Mouse (Mus musculus): Measurements from ENCODE around the gene Lrrc8d. TPM values are rescaled to one million over a fixed set of nuclear protein-coding genes. Genes with fewer than 3 reads are reported as not detected.
"Not testable (repeated sequence)": the region's sequence is repeated elsewhere in the genome, so short reads cannot be mapped to it uniquely, and the experiment has no call there.

The Lrrc8d gene
- total and polyA plus RNA-seq, 2 experiments = 7.0 to 11.6 TPM

GRCm38 (mm10) chr5:105683912-105684350, 15.8 kb upstream of the Lrrc8d start:
- peak; percentile 95 for DNase-seq (ENCODE audit: extremely low read depth, low read depth, low spot score)
- Histone ChIP-seq H3K9ac (ENCODE audit: low read depth, low read length) (no peak overlapping the region), H3K4me3 (ENCODE audit: insufficient read depth, low read depth, low read length) (no peak overlapping the region), H3K79me2 (ENCODE audit: control insufficient read depth, insufficient read depth, low read length) (no peaks in the 10 kb centered on the region), H3K4me1 (ENCODE audit: control insufficient read depth, insufficient read depth, low read length) (peaks cover 7% of the 10 kb centered on the region), H3K36me3 (ENCODE audit: control insufficient read depth, insufficient read depth, low read length) (no peaks in the 10 kb centered on the region), H3K27ac (replicated peaks; ENCODE audit: insufficient read depth, low read depth, low read length) (no peak overlapping the region), H3K27me3 (ENCODE audit: control insufficient read depth, insufficient read depth, low read length) (no peaks in the 10 kb centered on the region)
- TF ChIP-seq POLR2A (IDR thresholded peaks at IDR 0.05; ENCODE audit: extremely low read depth, insufficient read depth, low read length) (no peak), CTCF (IDR thresholded peaks at IDR 0.05; ENCODE audit: low read depth, low read length) (no peak)
- WGBS = 45% methylated on average over 4 of the region's 4 CpGs

- TF ChIP-seq POLR2A (IDR thresholded peaks at IDR 0.05; ENCODE audit: extremely low read depth, insufficient read depth, low read length) (no peak), CTCF (IDR thresholded peaks at IDR 0.05; ENCODE audit: low read depth, low read length) (peak; percentile 94)
- no peak overlapping the region for H3K9ac ChIP-seq (ENCODE audit: low read depth, low read length)
- DNase-seq (ENCODE audit: extremely low read depth, low read depth, low spot score) = peak; percentile 65
- H3K27me3 ChIP-seq (ENCODE audit: control insufficient read depth, insufficient read depth, low read length) = no peaks in the 10 kb centered on the region
- peaks cover 7% of the 10 kb centered on the region for H3K4me1 ChIP-seq (ENCODE audit: control insufficient read depth, insufficient read depth, low read length)
- H3K27ac ChIP-seq (replicated peaks; ENCODE audit: insufficient read depth, low read depth, low read length) = no peak overlapping the region
- no peak overlapping the region for H3K4me3 ChIP-seq (ENCODE audit: insufficient read depth, low read depth, low read length)
- H3K79me2 ChIP-seq (ENCODE audit: control insufficient read depth, insufficient read depth, low read length) = no peaks in the 10 kb centered on the region
- no peaks in the 10 kb centered on the region for H3K36me3 ChIP-seq (ENCODE audit: control insufficient read depth, insufficient read depth, low read length)
- 23% methylated on average over 14 of the region's 14 CpGs for WGBS
Measured at GRCm38 (mm10) chr5:105684861-105685600, 14.7 kb upstream of the Lrrc8d start.

GRCm38 (mm10) chr5:105685780-105686305, 13.9 kb upstream of the Lrrc8d start:
- not testable (repeated sequence) for DNase-seq (ENCODE audit: extremely low read depth, low read depth, low spot score); H3K9ac ChIP-seq (ENCODE audit: low read depth, low read length); H3K4me3 ChIP-seq (ENCODE audit: insufficient read depth, low read depth, low read length); H3K27me3 ChIP-seq (ENCODE audit: control insufficient read depth, insufficient read depth, low read length); H3K36me3 ChIP-seq (ENCODE audit: control insufficient read depth, insufficient read depth, low read length); H3K4me1 ChIP-seq (ENCODE audit: control insufficient read depth, insufficient read depth, low read length); H3K27ac ChIP-seq (replicated peaks; ENCODE audit: insufficient read depth, low read depth, low read length); H3K79me2 ChIP-seq (ENCODE audit: control insufficient read depth, insufficient read depth, low read length)
- 74% methylated on average over 7 of the region's 7 CpGs for WGBS

- WGBS = 66% methylated on average over 12 of the region's 12 CpGs
- H3K79me2 ChIP-seq (ENCODE audit: control insufficient read depth, insufficient read depth, low read length) = no peaks in the 10 kb centered on the region
- no peaks in the 10 kb centered on the region for H3K27me3 ChIP-seq (ENCODE audit: control insufficient read depth, insufficient read depth, low read length)
- DNase-seq (ENCODE audit: extremely low read depth, low read depth, low spot score) = no peak
- H3K4me1 ChIP-seq (ENCODE audit: control insufficient read depth, insufficient read depth, low read length) = peaks cover 11% of the 10 kb centered on the region
- no peaks in the 10 kb centered on the region for H3K36me3 ChIP-seq (ENCODE audit: control insufficient read depth, insufficient read depth, low read length)
- TF ChIP-seq POLR2A (IDR thresholded peaks at IDR 0.05; ENCODE audit: extremely low read depth, insufficient read depth, low read length) (no peak), CTCF (IDR thresholded peaks at IDR 0.05; ENCODE audit: low read depth, low read length) (no peak)
- no peak overlapping the region for H3K27ac ChIP-seq (replicated peaks; ENCODE audit: insufficient read depth, low read depth, low read length)
- no peak overlapping the region for H3K9ac ChIP-seq (ENCODE audit: low read depth, low read length)
- no peak overlapping the region for H3K4me3 ChIP-seq (ENCODE audit: insufficient read depth, low read depth, low read length)
Measured at GRCm38 (mm10) chr5:105686331-105686995, 13.3 kb upstream of the Lrrc8d start.

DNA sequence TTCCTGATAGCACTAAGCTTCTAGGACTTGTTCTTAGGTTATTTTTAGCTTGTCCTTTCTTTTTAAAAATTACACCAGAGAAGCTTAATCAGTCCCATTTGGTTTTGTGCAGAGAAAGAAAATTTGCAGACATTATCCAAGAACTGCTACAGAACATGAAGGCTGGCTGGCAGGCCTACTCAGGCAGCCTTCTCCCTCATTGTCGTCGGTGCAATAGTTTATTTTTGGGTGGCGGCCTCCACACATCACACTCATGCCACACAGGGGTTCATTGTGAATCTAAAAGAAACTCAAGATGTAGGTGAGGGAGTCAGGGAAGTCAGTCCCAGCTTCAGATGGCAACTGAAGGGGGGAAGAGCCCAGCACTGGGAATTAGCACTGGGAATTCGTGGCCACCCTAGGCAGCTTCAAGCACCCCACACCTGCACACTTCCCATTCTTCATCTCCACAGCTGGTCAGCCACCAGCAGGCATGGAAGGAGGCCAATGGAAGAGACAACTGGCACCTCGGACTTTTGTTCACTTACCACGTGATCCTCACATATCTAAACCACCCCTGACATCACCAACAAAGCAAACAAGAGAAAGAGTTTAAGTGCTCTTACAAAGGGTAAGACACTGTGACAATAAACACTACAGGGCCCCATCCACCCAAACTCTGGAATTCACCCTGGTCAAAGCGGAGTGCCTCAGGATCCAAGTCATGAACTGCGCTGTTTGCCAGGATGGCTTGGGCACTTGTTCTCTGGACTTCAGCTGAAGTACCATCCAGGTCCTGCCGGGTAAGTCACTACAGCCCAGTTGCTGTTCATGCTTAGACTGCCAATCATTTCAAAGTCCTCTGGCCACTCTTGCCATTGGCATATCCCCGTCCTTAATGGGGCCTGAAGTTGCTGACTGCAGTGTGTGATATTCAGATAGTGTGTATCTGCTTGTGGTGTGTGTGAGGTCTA, 9.0 kb upstream of the Lrrc8d start:
- Histone ChIP-seq H3K4me1 (ENCODE audit: control insufficient read depth, insufficient read depth, low read length) (peaks cover 4% of the 10 kb centered on the region; the same call in 1 of the 2 replicates), H3K4me3 (ENCODE audit: insufficient read depth, low read depth, low read length) (no peak overlapping the region), H3K27me3 (ENCODE audit: control insufficient read depth, insufficient read depth, low read length) (no peaks in the 10 kb centered on the region), H3K27ac (replicated peaks; ENCODE audit: insufficient read depth, low read depth, low read length) (peak overlapping the region; percentile 30), H3K9ac (ENCODE audit: low read depth, low read length) (no peak overlapping the region), H3K36me3 (ENCODE audit: control insufficient read depth, insufficient read depth, low read length) (no peaks in the 10 kb centered on the region), H3K79me2 (ENCODE audit: control insufficient read depth, insufficient read depth, low read length) (no peaks in the 10 kb centered on the region)
- TF ChIP-seq CTCF (IDR thresholded peaks at IDR 0.05; ENCODE audit: low read depth, low read length) = no peak
- no peak for TF ChIP-seq POLR2A (IDR thresholded peaks at IDR 0.05; ENCODE audit: extremely low read depth, insufficient read depth, low read length)
- WGBS = 43% methylated on average over 10 of the region's 10 CpGs
- DNase-seq (ENCODE audit: extremely low read depth, low read depth, low spot score) = peak; percentile 92
